Mouse (Mus musculus) forebrain, embryonic 16.5 days (tissue): Measurements from ENCODE around the gene Plet1. TPM values are rescaled to one million over a fixed set of nuclear protein-coding genes. Genes with fewer than 3 reads are reported as not detected.

Experiments used
- ATAC-seq: fragments of 200-750 bp; cut with Nextera tagmentation; 2 replicates; pipeline ENCODE4 v1.8.0; 2017; ENCODE audit warnings: mild to moderate bottlenecking, moderate library complexity
- H3K27ac ChIP-seq: fragments of 300-500 bp; sonication (generic); 2 replicates; pipeline ENCODE4 v1.5.1; 2014; ENCODE audit warnings: low read length, control low read depth
- H3K27me3 ChIP-seq: fragments of 300-500 bp; sonication (generic); replicated peaks from 2 replicates; pipeline ENCODE4 v1.6.1; 2014; ENCODE audit warnings: low read length; ENCODE audit not compliant: control insufficient read depth, insufficient read depth
- H3K36me3 ChIP-seq: fragments of 300-500 bp; sonication (generic); 2 replicates; pipeline ENCODE4 v1.6.1; 2014; ENCODE audit not compliant: control insufficient read depth, insufficient read depth
- H3K4me1 ChIP-seq: fragments of 300-500 bp; sonication (generic); replicated peaks from 2 replicates; pipeline ENCODE4 v1.6.1; 2014; ENCODE audit warnings: low read length; ENCODE audit not compliant: control insufficient read depth, insufficient read depth
- H3K4me2 ChIP-seq: fragments of 300-500 bp; sonication (generic); 2 replicates; pipeline ENCODE4 v1.6.1; 2014; ENCODE audit warnings: mild to moderate bottlenecking, low read length, control low read depth
- H3K4me3 ChIP-seq: fragments of 300-500 bp; sonication (generic); replicated peaks from 2 replicates; pipeline ENCODE4 v1.5.1; 2014; ENCODE audit warnings: mild to moderate bottlenecking, low read length, control low read depth
- H3K9ac ChIP-seq: fragments of 300-500 bp; sonication (generic); replicated peaks from 2 replicates; pipeline ENCODE4 v1.6.1; 2014; ENCODE audit warnings: low read depth, low read length, control low read depth
- H3K9me3 ChIP-seq: fragments of 300-500 bp; sonication (generic); 2 replicates; pipeline ENCODE4 v1.6.1; 2016; ENCODE audit warnings: low read length; ENCODE audit not compliant: control insufficient read depth
- WGBS: fragments of 180-500 bp; shearing (Covaris S2); extraction: QIAGEN DNeasy Blood & Tissue Kit; methylation state at CpG from one replicate; pipeline ENCODE4 v1.1.7; 2014; 5-methylcytosine and 5-hydroxymethylcytosine counted together
- polyA plus RNA-seq: library from polyadenylated mRNA; unstranded; fragments of >200 nt; fragmentation: Nextera tagmentation; extraction: Ambion mirVana; gene quantifications from 2 replicates; pipeline ENCODE4 v1.2.1, GENCODE M21; 2015

Plet1 gene
- polyA plus RNA-seq, 1 experiment from 2014 or later = 0.44 TPM

DNA sequence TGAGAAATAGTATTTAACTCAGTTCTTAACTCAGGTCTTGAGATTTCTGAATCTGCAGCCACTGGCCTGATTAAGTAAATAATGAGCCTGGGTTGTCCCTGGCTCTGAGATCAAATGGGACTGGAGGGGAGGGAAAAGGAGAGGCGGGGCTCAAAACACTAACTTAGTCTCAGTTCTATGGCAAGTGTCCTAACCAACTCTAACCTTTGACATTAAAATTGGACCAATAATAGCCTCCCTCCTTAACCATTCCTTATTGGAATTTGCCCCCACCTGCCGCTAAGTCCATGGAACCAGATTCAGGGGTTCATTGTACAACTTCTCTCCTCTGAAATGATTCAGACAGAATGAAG is 60.7 kb downstream of the Plet1 start, which contains the start of gene Bco2:
TSS of gene Bco2 (minus strand) at position 88 of the 353 bp plus-strand sequence.
- H3K27ac ChIP-seq = peak within 1 kb of the TSS; percentile 79
- H3K4me3 ChIP-seq = peak within 1 kb of the TSS; percentile 37
- H3K4me1 ChIP-seq = peaks cover 13% of the 10 kb centered on the region
- ATAC-seq = peak; percentile 57
- peak within 1 kb of the TSS; percentile 59 for H3K9ac ChIP-seq
- no peaks in the 10 kb centered on the region for H3K9me3 ChIP-seq
- WGBS = 3% methylated on average over 2 of the region's 2 CpGs
- H3K4me2 ChIP-seq = peak within 1 kb of the TSS; percentile 53
- H3K27me3 ChIP-seq = no peaks in the 10 kb centered on the region
- H3K36me3 ChIP-seq = no peaks in the 10 kb centered on the region

Other genes with a start within 250 kb of the Plet1 start
- gene Rpl10-ps3, start 149.6 kb upstream of the Plet1 start, polyA plus RNA-seq = 114 and 126 TPM in 2 replicates
- gene Pts, start 34.2 kb downstream of the Plet1 start, polyA plus RNA-seq = 86.8 and 94.1 TPM in 2 replicates
- 15.8 and 16.5 TPM in 2 replicates for gene Il18, start 60.3 kb downstream of the Plet1 start, polyA plus RNA-seq
- 0.52 and 0.61 TPM in 2 replicates for gene Bco2, start 60.7 kb downstream of the Plet1 start, polyA plus RNA-seq
- gene Tex12, start 66.8 kb downstream of the Plet1 start, polyA plus RNA-seq = not detected in 2 replicates
- 205 and 215 TPM in 2 replicates for gene Sdhd, start 109.3 kb downstream of the Plet1 start, polyA plus RNA-seq
- 308 and 327 TPM in 2 replicates for gene Timm8b, start 109.4 kb downstream of the Plet1 start, polyA plus RNA-seq
- gene Pih1d2, start 122.8 kb downstream of the Plet1 start, polyA plus RNA-seq = 2.7 and 4.1 TPM in 2 replicates
- gene Nkapd1, start 122.9 kb downstream of the Plet1 start, polyA plus RNA-seq = 19.7 and 20.6 TPM in 2 replicates
- gene Dlat, start 165.3 kb downstream of the Plet1 start, polyA plus RNA-seq = 43.4 and 44.3 TPM in 2 replicates
- gene Dixdc1, start 245.0 kb downstream of the Plet1 start, polyA plus RNA-seq = 28.5 and 29.7 TPM in 2 replicates